Mouse (Mus musculus) forebrain, embryonic 16.5 days (tissue): ENCODE measurements at regions not wholly inside any gene's neighbourhood (a gene's known extent, or its start where the extent isn't known, plus 50 kb on each side); places are given as distances from the start of the nearest gene placed in this dataset.
A peak's percentile ranks its signal among the peaks of the same experiment; 100 is the strongest.

ENCODE experiments used
- ATAC-seq: fragments of 200-750 bp; cut with Nextera tagmentation; 2 replicates; pipeline ENCODE4 v1.8.0; 2017; ENCODE audit warnings: mild to moderate bottlenecking, moderate library complexity
- H3K27ac ChIP-seq: fragments of 300-500 bp; sonication (generic); 2 replicates; pipeline ENCODE4 v1.5.1; 2014; ENCODE audit warnings: low read length, control low read depth
- H3K27me3 ChIP-seq: fragments of 300-500 bp; sonication (generic); replicated peaks from 2 replicates; pipeline ENCODE4 v1.6.1; 2014; ENCODE audit warnings: low read length; ENCODE audit not compliant: control insufficient read depth, insufficient read depth
- H3K36me3 ChIP-seq: fragments of 300-500 bp; sonication (generic); 2 replicates; pipeline ENCODE4 v1.6.1; 2014; ENCODE audit not compliant: control insufficient read depth, insufficient read depth
- H3K4me1 ChIP-seq: fragments of 300-500 bp; sonication (generic); replicated peaks from 2 replicates; pipeline ENCODE4 v1.6.1; 2014; ENCODE audit warnings: low read length; ENCODE audit not compliant: control insufficient read depth, insufficient read depth
- H3K4me2 ChIP-seq: fragments of 300-500 bp; sonication (generic); 2 replicates; pipeline ENCODE4 v1.6.1; 2014; ENCODE audit warnings: mild to moderate bottlenecking, low read length, control low read depth
- H3K4me3 ChIP-seq: fragments of 300-500 bp; sonication (generic); replicated peaks from 2 replicates; pipeline ENCODE4 v1.5.1; 2014; ENCODE audit warnings: mild to moderate bottlenecking, low read length, control low read depth
- H3K9ac ChIP-seq: fragments of 300-500 bp; sonication (generic); replicated peaks from 2 replicates; pipeline ENCODE4 v1.6.1; 2014; ENCODE audit warnings: low read depth, low read length, control low read depth
- H3K9me3 ChIP-seq: fragments of 300-500 bp; sonication (generic); 2 replicates; pipeline ENCODE4 v1.6.1; 2016; ENCODE audit warnings: low read length; ENCODE audit not compliant: control insufficient read depth
- WGBS: fragments of 180-500 bp; shearing (Covaris S2); extraction: QIAGEN DNeasy Blood & Tissue Kit; methylation state at CpG from one replicate; pipeline ENCODE4 v1.1.7; 2014; 5-methylcytosine and 5-hydroxymethylcytosine counted together

- 40% methylated on average over 10 of the region's 10 CpGs for WGBS
- no peaks in the 10 kb centered on the region for H3K9me3 ChIP-seq
- no peaks in the 10 kb centered on the region for H3K36me3 ChIP-seq
Observed at GRCm38 (mm10) chr5:119978096-119978715, 138.1 kb upstream of the Rbm19 start.

DNA sequence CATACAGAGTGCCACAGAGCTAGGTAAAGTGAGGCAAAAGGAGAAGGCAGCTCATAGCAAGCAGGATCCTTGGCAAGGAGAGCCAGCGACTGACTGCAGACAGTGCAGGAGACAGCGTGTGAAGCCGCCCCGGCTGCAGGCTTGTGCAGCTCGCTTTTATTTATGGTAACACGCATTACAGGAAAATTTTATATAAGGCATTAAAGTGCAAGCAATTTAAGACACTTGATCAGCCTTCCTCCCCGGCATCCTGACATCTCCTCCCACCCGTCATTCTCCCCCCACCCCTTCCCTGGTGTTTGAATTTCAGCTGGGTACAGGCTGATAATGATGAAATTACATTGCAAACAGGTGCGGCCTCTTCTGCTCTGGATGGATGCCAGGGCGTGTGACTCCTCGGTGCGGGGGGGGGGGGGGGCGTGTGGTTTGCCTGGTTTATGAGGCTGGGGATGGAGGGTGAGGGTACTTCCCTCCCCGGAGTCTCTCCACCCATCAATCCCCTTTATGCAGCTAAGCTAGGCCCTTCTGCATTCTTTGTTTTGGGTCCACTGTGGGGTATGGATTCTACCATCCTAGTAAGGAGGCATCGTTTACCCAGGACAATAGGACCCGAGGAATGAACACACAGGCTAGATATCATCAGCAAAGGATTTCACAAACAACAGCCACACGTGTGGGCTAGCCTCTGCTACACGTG is 135.0 kb upstream of the Rbm19 start:
- Histone ChIP-seq H3K4me2 (no peak overlapping the region), H3K4me3 (no peak overlapping the region), H3K4me1 (peaks cover 9% of the 10 kb centered on the region), H3K27ac (peak overlapping the region; percentile 34), H3K27me3 (no peaks in the 10 kb centered on the region), H3K36me3 (no peaks in the 10 kb centered on the region), H3K9ac (no peak overlapping the region), H3K9me3 (no peaks in the 10 kb centered on the region)
- peak; percentile 70 for ATAC-seq
- 48% methylated on average over 18 of the region's 18 CpGs for WGBS

More at GRCm38 (mm10) chr5:119978096-119978715, 138.1 kb upstream of the Rbm19 start:
- Histone ChIP-seq H3K4me1 (peaks cover 11% of the 10 kb centered on the region), H3K9ac (no peak overlapping the region), H3K4me3 (no peak overlapping the region), H3K27ac (no peak overlapping the region), H3K4me2 (no peak overlapping the region), H3K27me3 (no peaks in the 10 kb centered on the region)
- no peak for ATAC-seq

GRCm38 (mm10) chr5:119984206-119984605 is 132.1 kb upstream of the Rbm19 start:
- Histone ChIP-seq H3K27me3 (no peaks in the 10 kb centered on the region), H3K4me2 (no peak overlapping the region), H3K4me3 (no peak overlapping the region), H3K27ac (no peak overlapping the region), H3K9ac (no peak overlapping the region), H3K4me1 (peaks cover 9% of the 10 kb centered on the region), H3K9me3 (no peaks in the 10 kb centered on the region), H3K36me3 (no peaks in the 10 kb centered on the region)
- ATAC-seq: no peak
- WGBS: 76% methylated on average over 7 of the region's 7 CpGs

GRCm38 (mm10) chr5:119992130-119992529 is 124.1 kb upstream of the Rbm19 start:
- Histone ChIP-seq H3K4me1 (no peaks in the 10 kb centered on the region), H3K27ac (no peak overlapping the region), H3K9me3 (no peaks in the 10 kb centered on the region), H3K4me2 (no peak overlapping the region), H3K9ac (no peak overlapping the region), H3K4me3 (no peak overlapping the region), H3K36me3 (no peaks in the 10 kb centered on the region), H3K27me3 (no peaks in the 10 kb centered on the region)
- ATAC-seq: no peak
- WGBS: 68% methylated on average over 3 of the region's 3 CpGs

- ATAC-seq: no peak
- Histone ChIP-seq H3K4me2 (no peak overlapping the region), H3K36me3 (no peaks in the 10 kb centered on the region), H3K9ac (no peak overlapping the region), H3K4me1 (no peaks in the 10 kb centered on the region), H3K4me3 (no peak overlapping the region), H3K9me3 (no peaks in the 10 kb centered on the region), H3K27ac (no peak overlapping the region), H3K27me3 (no peaks in the 10 kb centered on the region)
- WGBS: 89% methylated on average over 1 of the region's 1 CpGs
Observed at GRCm38 (mm10) chr5:119995726-119996125, 120.5 kb upstream of the Rbm19 start.

- no peaks in the 10 kb centered on the region for H3K4me1 ChIP-seq
- H3K9me3 ChIP-seq: no peaks in the 10 kb centered on the region
- no peak overlapping the region for H3K4me2 ChIP-seq
- 86% methylated on average over 6 of the region's 6 CpGs for WGBS
- H3K36me3 ChIP-seq: no peaks in the 10 kb centered on the region
- no peak for ATAC-seq
- no peak overlapping the region for H3K9ac ChIP-seq
- no peak overlapping the region for H3K4me3 ChIP-seq
- no peak overlapping the region for H3K27ac ChIP-seq
- no peaks in the 10 kb centered on the region for H3K27me3 ChIP-seq
Observed at GRCm38 (mm10) chr5:120005696-120006469, 110.4 kb upstream of the Rbm19 start.

GRCm38 (mm10) chr5:120007738-120008137 is 108.5 kb upstream of the Rbm19 start:
- Histone ChIP-seq H3K9ac (no peak overlapping the region), H3K27ac (no peak overlapping the region)

DNA sequence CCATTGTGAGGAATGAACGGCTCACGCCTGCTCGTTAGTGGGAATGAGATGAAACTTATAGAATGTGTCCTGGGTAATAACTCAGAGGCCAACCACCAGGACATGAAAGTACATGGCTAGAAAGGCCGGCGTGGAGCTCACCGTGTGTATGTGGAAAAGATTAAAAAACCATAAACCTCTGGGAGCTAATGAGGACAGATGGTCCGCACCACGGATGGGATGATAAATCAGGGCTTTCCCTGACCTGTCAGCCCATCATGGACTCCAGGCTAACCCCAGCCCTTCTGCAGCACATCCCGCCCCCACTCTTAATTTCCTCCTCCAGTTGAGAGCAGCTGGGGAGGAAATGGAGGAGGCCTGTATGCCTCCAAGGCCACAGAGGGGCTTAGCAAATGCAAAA is 108.0 kb upstream of the Rbm19 start:
- no peaks in the 10 kb centered on the region for H3K4me1 ChIP-seq
- WGBS: 65% methylated on average over 9 of the region's 9 CpGs
- no peak overlapping the region for H3K4me3 ChIP-seq
- H3K9me3 ChIP-seq: no peaks in the 10 kb centered on the region
- H3K9ac ChIP-seq: no peak overlapping the region
- ATAC-seq: no peak
- no peak overlapping the region for H3K27ac ChIP-seq
- no peak overlapping the region for H3K4me2 ChIP-seq
- no peaks in the 10 kb centered on the region for H3K27me3 ChIP-seq
- no peaks in the 10 kb centered on the region for H3K36me3 ChIP-seq

More at GRCm38 (mm10) chr5:120007738-120008137, 108.5 kb upstream of the Rbm19 start:
- H3K9me3 ChIP-seq: no peaks in the 10 kb centered on the region
- no peak overlapping the region for H3K4me2 ChIP-seq
- H3K4me3 ChIP-seq: no peak overlapping the region
- no peaks in the 10 kb centered on the region for H3K36me3 ChIP-seq
- no peaks in the 10 kb centered on the region for H3K4me1 ChIP-seq
- no peaks in the 10 kb centered on the region for H3K27me3 ChIP-seq
- no peak for ATAC-seq
- 68% methylated on average over 6 of the region's 6 CpGs for WGBS

- Histone ChIP-seq H3K27ac (no peak overlapping the region), H3K36me3 (no peaks in the 10 kb centered on the region), H3K9me3 (no peaks in the 10 kb centered on the region), H3K9ac (no peak overlapping the region), H3K27me3 (no peaks in the 10 kb centered on the region), H3K4me3 (no peak overlapping the region), H3K4me1 (no peaks in the 10 kb centered on the region), H3K4me2 (no peak overlapping the region)
- WGBS: 82% methylated on average over 10 of the region's 10 CpGs
- ATAC-seq: no peak
Observed at GRCm38 (mm10) chr5:120015417-120015816, 100.8 kb upstream of the Rbm19 start.
